11 mouse cellular contexts compared by ENCODE assay signal in genomic region chr11:35925592-35925991, GRCm38 (mm10). TPM values are rescaled to one million over a fixed set of nuclear protein-coding genes. Genes with fewer than 3 reads are reported as not detected.
A peak's percentile ranks its signal among the peaks of the same experiment; 100 is the strongest.
DNase-seq lines count a peak whose midpoint lies in the region; ATAC-seq lines count a peak whose summit lies in the region.
"Had no signal": no experiment of that assay in that cellular context is flagged by ENCODE, and none has a peak within 500 bp of the region (broad histone marks: within the 10 kb centered on the region; RNA-seq: fewer than 3 reads in every experiment).

No protein-coding gene starts in this region.

- H3K4me1 ChIP-seq in intestine, embryonic 15.5 days (replicated peaks), result peaks cover 25% of the 10 kb centered on the region
- peaks cover 13% of the 10 kb centered on the region; the same call in 1 of the 2 replicates for H3K4me1 ChIP-seq in stomach, embryonic 15.5 days
- peaks cover 16% of the 10 kb centered on the region for H3K4me1 ChIP-seq in midbrain, embryonic 15.5 days

- no peaks in the 10 kb centered on the region for H3K9me3 ChIP-seq in intestine, embryonic 15.5 days
- no peaks in the 10 kb centered on the region for H3K9me3 ChIP-seq in stomach, embryonic 15.5 days
- no peaks in the 10 kb centered on the region for H3K9me3 ChIP-seq in midbrain, embryonic 15.5 days
- H3K9me3 ChIP-seq: limb, embryonic 12.5 days had no signal

- no peak overlapping the region for H3K4me3 ChIP-seq in intestine, embryonic 15.5 days (replicated peaks)
- no peak overlapping the region for H3K4me3 ChIP-seq in stomach, embryonic 15.5 days (replicated peaks)
- H3K4me3 ChIP-seq in midbrain, embryonic 15.5 days, result no peak overlapping the region
- H3K4me3 ChIP-seq: limb, embryonic 12.5 days had no signal

- ATAC-seq in intestine, embryonic 15.5 days, result peak; percentile 89
- ATAC-seq in stomach, embryonic 15.5 days (ENCODE audit: insufficient read depth, low FRiP score, low read depth), result peak; percentile 89
- ATAC-seq in megakaryocyte-erythroid progenitor cell, adult 5-6 weeks (replicated peaks; ENCODE audit: low FRiP score, low TSS enrichment, poor library complexity, severe bottlenecking), result no peak
- ATAC-seq in midbrain, embryonic 15.5 days (replicated peaks), result no peak

- peak; percentile 24 for DNase-seq in ovary, postnatal 14 days (ENCODE audit: low spot score)
- DNase-seq in ovary, adult 18-20 months (ENCODE audit: low spot score), result no peak
- DNase-seq in kidney, postnatal 36 days, result peak; percentile 72 to 83
- DNase-seq in B cell, adult 2 months, result no peak
- DNase-seq: gastrocnemius, postnatal 25 days; heart, postnatal 14 days had no signal

- H3K4me2 ChIP-seq in intestine, embryonic 15.5 days (replicated peaks), result peak overlapping the region; percentile 33; the same call in 1 of the 2 replicates
- H3K4me2 ChIP-seq in stomach, embryonic 15.5 days, result 0 out of 2 replicates have a peak overlapping the region, but pooled peaks have one; percentile 17
- H3K4me2 ChIP-seq in midbrain, embryonic 15.5 days, result no peak overlapping the region
- H3K4me2 ChIP-seq: limb, embryonic 12.5 days had no signal

- H3K27me3 ChIP-seq in intestine, embryonic 15.5 days (replicated peaks), result no peaks in the 10 kb centered on the region
- no peaks in the 10 kb centered on the region for H3K27me3 ChIP-seq in stomach, embryonic 15.5 days (replicated peaks)
- H3K27me3 ChIP-seq in midbrain, embryonic 15.5 days (replicated peaks), result no peaks in the 10 kb centered on the region

- H3K9ac ChIP-seq in intestine, embryonic 15.5 days, result no peak overlapping the region
- no peak overlapping the region for H3K9ac ChIP-seq in stomach, embryonic 15.5 days
- no peak overlapping the region for H3K9ac ChIP-seq in midbrain, embryonic 15.5 days
- H3K9ac ChIP-seq: limb, embryonic 12.5 days had no signal

- H3K27ac ChIP-seq in intestine, embryonic 15.5 days, result peak overlapping the region; percentile 56; the same call in 1 of the 2 replicates
- peak overlapping the region; percentile 72 for H3K27ac ChIP-seq in stomach, embryonic 15.5 days
- H3K27ac ChIP-seq in midbrain, embryonic 15.5 days, result no peak overlapping the region
- H3K27ac ChIP-seq: limb, embryonic 12.5 days had no signal

- no peaks in the 10 kb centered on the region for H3K36me3 ChIP-seq in intestine, embryonic 15.5 days
- no peaks in the 10 kb centered on the region for H3K36me3 ChIP-seq in stomach, embryonic 15.5 days
- no peaks in the 10 kb centered on the region for H3K36me3 ChIP-seq in midbrain, embryonic 15.5 days (replicated peaks)
- H3K36me3 ChIP-seq: limb, embryonic 12.5 days had no signal

- WGBS in intestine, embryonic 15.5 days, result 54% methylated on average over 7 of the region's 7 CpGs
- WGBS in stomach, embryonic 15.5 days, result 66% methylated on average over 7 of the region's 7 CpGs
- WGBS in midbrain, embryonic 15.5 days, result 88% methylated on average over 7 of the region's 7 CpGs

RNA-seq across cellular contexts. Expression of gene Wwc1, which starts 54.7 kb away (rescaled TPM):
- polyA plus RNA-seq in intestine, embryonic 15.5 days (2015; fragmentation: Nextera tagmentation; extraction: Ambion mirVana), result 14.0 and 14.1 TPM in 2 replicates
- polyA plus RNA-seq in stomach, embryonic 15.5 days (2015; fragmentation: Nextera tagmentation; extraction: Ambion mirVana), result 10.9 and 12.6 TPM in 2 replicates
- not detected in 2 replicates for total RNA-seq in megakaryocyte-erythroid progenitor cell, adult 5-6 weeks (2014; fragmentation: Nextera tagmentation)
- not detected in 2 replicates for total RNA-seq in megakaryocyte-erythroid progenitor cell, adult 5-6 weeks (2017)
- polyA plus RNA-seq in midbrain, embryonic 15.5 days (2015; fragmentation: Nextera tagmentation; extraction: Ambion mirVana), result 13.2 and 18.1 TPM in 2 replicates

Comparison
In these comparisons a context has a peak if more than half of its experiments do, and no peak if none do; other contexts are left out.
1. DNase-seq: peak in ovary, postnatal 14 days (single experiment) and kidney, postnatal 36 days (2 of 2); none in ovary, adult 18-20 months (single experiment) and B cell, adult 2 months (0 of 2).
2. ATAC-seq: peak in intestine, embryonic 15.5 days (single experiment) and stomach, embryonic 15.5 days (single experiment); none in megakaryocyte-erythroid progenitor cell, adult 5-6 weeks (single experiment) and midbrain, embryonic 15.5 days (single experiment).